Mouse (Mus musculus) spleen, adult 2 months (tissue): ENCODE results near the gene Ehbp1l1. TPM values are rescaled to one million over a fixed set of nuclear protein-coding genes. Genes with fewer than 3 reads are reported as not detected.

Source experiments
- DNase-seq, 2 experiments: peaks; one replicate each; pipeline versions ENCODE4 v3.0.0 to v3.0.0-alpha.2; 2012 to 2021; ENCODE audit warnings: low spot score in 2 of 2, low read depth in 1 of 2
- H3K27ac ChIP-seq: fragments of 200-500 bp; 2 replicates; pipeline ENCODE4 v1.5.1; 2012; ENCODE audit warnings: low read length, inconsistent platforms; ENCODE audit not compliant: insufficient read depth
- H3K27me3 ChIP-seq: fragments of 200-500 bp; 2 replicates; pipeline ENCODE4 v1.6.1; 2012; ENCODE audit warnings: mild to moderate bottlenecking, moderate library complexity, low read length, inconsistent platforms; ENCODE audit not compliant: control insufficient read depth, insufficient read depth
- H3K36me3 ChIP-seq: fragments of 200-500 bp; 2 replicates; pipeline ENCODE4 v1.6.1; 2012; ENCODE audit warnings: mild to moderate bottlenecking, low read length, inconsistent platforms; ENCODE audit not compliant: control insufficient read depth, insufficient read depth
- H3K4me1 ChIP-seq: fragments of 200-500 bp; 2 replicates; pipeline ENCODE4 v1.6.1; 2011; ENCODE audit warnings: inconsistent platforms; ENCODE audit not compliant: control insufficient read depth, insufficient read depth, insufficient read length
- H3K4me3 ChIP-seq: fragments of 200-500 bp; 2 replicates; pipeline ENCODE4 v1.5.1; 2011; ENCODE audit warnings: mild to moderate bottlenecking, inconsistent platforms; ENCODE audit not compliant: insufficient read depth, insufficient read length; ENCODE audit errors: extremely low read depth
- CTCF ChIP-seq: fragments of 200-500 bp; IDR thresholded peaks from 2 replicates; pipeline ENCODE4 v1.5.1; 2011; ENCODE audit warnings: mild to moderate bottlenecking, inconsistent platforms; ENCODE audit not compliant: insufficient read depth, insufficient read length, insufficient replicate concordance; ENCODE audit errors: extremely low read depth
- POLR2A ChIP-seq: fragments of 200-500 bp; IDR thresholded peaks from 2 replicates; pipeline ENCODE4 v1.6.1; 2011; ENCODE audit warnings: low read depth, low read length, inconsistent platforms
- WGBS: fragments of 180-500 bp; shearing (Covaris S2); methylation state at CpG from one replicate; pipeline ENCODE4 v1.1.7; 2018; 5-methylcytosine and 5-hydroxymethylcytosine counted together
- polyA plus RNA-seq: library from polyadenylated mRNA; depleted of rRNA; stranded (reverse); fragments of >200 nt; gene quantifications from 2 replicates; pipeline ENCODE4 v1.2.3, GENCODE M21; 2012

Ehbp1l1 gene
- polyA plus RNA-seq, 1 experiment, result 94.6 TPM

DNA sequence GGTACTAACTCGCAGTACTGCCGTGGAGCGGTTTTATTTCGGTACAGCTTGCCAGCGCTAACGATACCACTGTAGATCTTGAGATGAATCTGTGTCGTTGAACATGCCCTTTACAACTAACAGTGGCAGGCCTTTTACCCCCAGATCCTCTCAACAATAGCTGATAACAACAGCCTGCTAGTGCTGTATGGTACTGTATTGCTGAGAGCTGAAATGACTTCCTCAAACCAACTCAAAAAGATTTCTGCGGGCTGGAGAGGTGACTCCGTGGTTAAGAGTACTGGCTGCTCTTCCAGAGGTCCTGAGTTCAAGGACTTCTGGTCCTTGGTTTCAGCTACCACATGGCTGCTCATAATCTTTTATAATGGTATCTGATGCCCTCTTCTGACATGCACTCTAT, 8.2 kb upstream of the Ehbp1l1 start:
- no peak overlapping the region for H3K27ac ChIP-seq
- TF ChIP-seq POLR2A (no peak), CTCF (no peak)
- WGBS, result 63% methylated on average over 9 of the region's 9 CpGs
- H3K4me3 ChIP-seq, result no peak overlapping the region
- H3K4me1 ChIP-seq, result peaks cover 9% of the 10 kb centered on the region
- no peak for DNase-seq
- H3K36me3 ChIP-seq, result no peaks in the 10 kb centered on the region
- H3K27me3 ChIP-seq, result no peaks in the 10 kb centered on the region

DNA sequence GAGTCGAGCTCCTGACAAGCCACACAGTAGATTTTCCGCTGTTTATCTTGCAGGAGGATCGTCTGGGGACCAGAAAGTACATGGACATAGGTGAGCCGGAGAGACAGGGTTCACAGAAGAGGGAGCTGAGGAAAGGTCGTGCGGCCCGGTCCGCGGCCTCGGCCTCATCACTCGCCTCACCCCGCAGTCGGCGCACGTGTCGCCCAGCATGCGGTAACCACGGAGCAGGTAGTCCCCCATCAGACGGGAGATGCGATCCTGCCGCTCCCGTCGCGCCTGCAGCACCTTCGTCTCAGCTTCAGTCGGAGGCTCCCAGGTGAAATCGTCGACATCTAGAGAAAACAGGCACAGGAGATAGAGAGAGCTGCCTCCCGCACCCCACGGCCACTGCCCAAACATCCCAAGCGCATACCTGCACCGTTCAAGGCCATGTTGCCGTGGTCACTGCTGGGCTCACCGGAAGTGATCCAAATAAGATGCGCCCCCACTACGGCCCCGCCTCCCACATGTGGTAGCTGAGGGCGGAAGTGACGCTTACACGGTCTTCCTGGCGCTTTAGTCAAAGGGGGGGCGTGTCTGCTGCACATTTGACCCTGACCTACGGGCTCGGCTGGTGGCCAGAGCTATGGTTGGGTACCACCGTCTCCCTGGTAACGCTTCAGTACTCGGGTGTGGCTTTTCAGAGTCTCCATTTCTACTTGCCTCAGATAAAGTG, 5.3 kb upstream of the Ehbp1l1 start:
- peak; percentile 84 to 90 for DNase-seq
- no peak overlapping the region for H3K27ac ChIP-seq
- peak overlapping the region; percentile 72 for H3K4me3 ChIP-seq
- no peaks in the 10 kb centered on the region for H3K27me3 ChIP-seq
- 1% methylated on average over 47 of the region's 47 CpGs for WGBS
- no peaks in the 10 kb centered on the region for H3K36me3 ChIP-seq
- H3K4me1 ChIP-seq, result peaks cover 25% of the 10 kb centered on the region
- TF ChIP-seq POLR2A (no peak; the same call in 1 of the 2 replicates), CTCF (no peak)

DNA sequence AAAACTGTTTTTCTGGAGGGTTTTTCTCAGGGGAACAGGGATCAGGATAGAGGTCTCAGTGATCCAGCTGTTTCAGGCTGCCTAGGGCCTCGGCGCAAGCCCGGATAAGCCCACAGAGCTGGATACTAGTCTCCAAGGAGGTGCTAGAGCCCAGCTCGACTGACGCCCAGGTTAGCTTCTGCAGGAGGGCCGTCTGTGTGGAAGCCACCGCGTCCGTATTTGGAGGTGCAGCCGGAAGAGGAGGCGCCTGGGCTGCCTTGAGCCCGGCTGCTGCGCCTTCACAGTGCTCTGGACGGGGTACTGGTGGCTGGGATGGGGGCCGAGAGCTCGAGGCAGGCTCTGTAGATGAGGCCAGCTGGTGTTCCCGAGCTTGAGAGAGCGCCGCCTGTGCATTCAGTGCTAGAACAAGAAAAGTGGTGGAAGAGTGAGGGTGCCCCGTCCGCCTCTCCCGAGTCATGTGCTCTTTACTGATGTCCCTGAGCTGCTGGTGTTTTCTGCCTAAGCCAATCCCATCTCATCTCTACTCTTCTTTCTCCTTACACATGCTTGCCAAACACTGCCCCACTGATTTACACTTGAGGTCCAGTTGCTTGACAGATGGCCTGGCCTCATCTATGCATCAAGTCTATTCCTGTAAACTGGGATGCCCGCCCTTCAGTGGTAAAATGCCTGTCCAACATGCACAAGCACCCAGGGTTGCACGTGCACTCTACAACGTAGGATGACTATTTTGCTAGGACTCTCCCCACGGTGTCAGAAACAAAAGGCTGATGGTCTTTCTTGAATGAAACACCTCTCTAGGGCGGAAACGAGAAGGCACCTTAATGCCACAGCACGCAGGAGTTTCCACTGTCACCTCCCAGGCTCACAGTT, 4.4 kb upstream of the Ehbp1l1 start:
- TF ChIP-seq POLR2A (no peak), CTCF (no peak)
- peak overlapping the region; percentile 72; the same call in 1 of the 2 replicates for H3K4me3 ChIP-seq
- no peaks in the 10 kb centered on the region for H3K27me3 ChIP-seq
- WGBS, result 85% methylated on average over 29 of the region's 29 CpGs
- peak in 1 of 2 experiments; percentile 37 for DNase-seq
- no peak overlapping the region for H3K27ac ChIP-seq
- H3K36me3 ChIP-seq, result no peaks in the 10 kb centered on the region
- peaks cover 25% of the 10 kb centered on the region for H3K4me1 ChIP-seq

DNA sequence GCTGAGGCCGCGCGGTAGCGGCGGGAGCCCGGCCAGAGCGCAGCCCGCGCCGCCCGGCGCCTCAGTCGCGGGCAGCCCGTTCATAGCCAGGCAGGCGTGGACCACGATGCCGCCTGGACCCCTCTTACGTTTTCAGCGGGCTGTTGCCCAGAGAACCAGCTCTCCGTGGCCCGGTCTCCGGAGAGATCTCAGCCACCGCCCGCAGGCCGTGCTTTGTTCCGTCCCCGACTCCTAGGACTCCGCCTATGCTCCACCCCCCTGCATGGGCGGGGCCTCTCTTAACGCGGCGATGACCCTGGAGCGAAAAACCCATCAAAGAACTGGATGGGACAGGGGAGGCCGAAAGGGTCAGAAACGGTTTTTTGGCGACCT, 3.3 kb upstream of the Ehbp1l1 start, which contains the start of gene Fam89b:
TSS of gene Fam89b (minus strand) at position 210 of the 372 bp plus-strand sequence.
- Histone ChIP-seq H3K27ac (peak within 1 kb of the TSS; percentile 82), H3K4me1 (peaks cover 26% of the 10 kb centered on the region), H3K4me3 (peak within 1 kb of the TSS; percentile 79), H3K36me3 (no peaks in the 10 kb centered on the region), H3K27me3 (no peaks in the 10 kb centered on the region)
- under 1% methylated on average over 37 of the region's 37 CpGs for WGBS
- TF ChIP-seq POLR2A, result peak; percentile 86
- TF ChIP-seq CTCF, result no peak
- DNase-seq, result peak in 1 of 2 experiments; percentile 89

DNA sequence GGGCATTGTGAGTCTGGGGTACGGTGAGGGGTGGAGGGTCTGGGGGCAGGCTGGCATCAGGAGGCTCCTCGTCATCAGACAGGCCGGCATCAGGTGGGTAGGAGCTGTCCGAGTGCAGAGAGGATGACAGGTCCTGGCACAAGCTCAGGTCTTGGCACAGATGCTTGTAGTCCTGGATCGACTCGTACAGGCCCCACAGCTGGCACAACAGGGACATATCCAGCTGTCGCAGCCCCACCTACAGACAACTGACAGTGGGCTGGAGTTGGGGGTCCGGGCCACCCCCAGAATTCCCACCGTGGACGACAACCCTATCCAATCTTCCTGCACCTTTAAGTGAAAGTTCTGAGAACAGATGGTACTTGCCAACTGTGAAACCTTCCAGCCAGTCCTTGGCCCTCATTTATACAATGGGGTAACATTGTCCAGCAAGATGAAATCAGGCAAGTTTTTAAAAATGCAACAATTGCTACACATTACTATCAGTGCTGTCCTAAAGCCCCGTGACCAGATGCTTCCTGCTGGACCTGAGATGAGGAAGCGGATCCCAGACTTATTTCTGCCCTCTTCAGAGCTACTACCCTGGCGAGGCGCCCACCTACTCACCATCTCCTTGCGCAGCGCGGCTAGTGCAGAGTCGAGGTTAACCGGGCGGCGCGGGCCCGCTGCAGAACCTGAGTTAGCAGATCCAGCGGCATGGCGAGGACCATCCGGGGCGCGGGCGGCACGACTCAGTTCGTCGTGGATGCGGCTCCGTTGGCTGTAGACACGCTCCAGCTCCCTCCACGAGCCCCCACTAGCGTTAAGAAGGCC, 2.7 kb upstream of the Ehbp1l1 start:
- Histone ChIP-seq H3K4me1 (peaks cover 32% of the 10 kb centered on the region), H3K4me3 (peak overlapping the region; percentile 79), H3K36me3 (no peaks in the 10 kb centered on the region), H3K27me3 (no peaks in the 10 kb centered on the region), H3K27ac (peak overlapping the region; percentile 82)
- WGBS, result 12% methylated on average over 37 of the region's 37 CpGs
- no peak for DNase-seq
- TF ChIP-seq POLR2A (no peak), CTCF (no peak)

DNA sequence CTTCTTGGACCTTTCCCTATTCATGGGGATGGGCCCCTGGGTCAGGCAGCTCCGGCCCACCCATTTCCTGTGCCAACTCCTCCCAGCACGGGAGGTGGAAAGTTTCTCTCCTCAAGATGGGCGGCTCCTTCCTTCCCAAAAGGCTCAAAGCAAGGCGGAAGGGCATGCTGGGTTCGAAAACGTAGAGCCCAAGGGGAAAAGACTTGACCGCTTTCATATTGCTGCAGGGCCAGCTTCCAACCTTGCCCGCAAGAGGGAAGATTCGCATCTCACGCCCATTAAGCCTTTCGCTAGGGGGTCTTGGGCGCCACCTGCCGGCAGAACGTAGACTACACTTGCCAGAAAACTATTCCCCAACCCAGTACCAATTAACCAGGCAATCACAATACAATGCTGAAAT, 1.6 kb upstream of the Ehbp1l1 start:
- under 1% methylated on average over 14 of the region's 14 CpGs for WGBS
- no peaks in the 10 kb centered on the region for H3K36me3 ChIP-seq
- DNase-seq, result peak; percentile 56 to 87
- peak overlapping the region; percentile 53 for H3K4me3 ChIP-seq
- H3K27ac ChIP-seq, result peak overlapping the region; percentile 69
- no peaks in the 10 kb centered on the region for H3K27me3 ChIP-seq
- TF ChIP-seq POLR2A, result no peak
- TF ChIP-seq CTCF, result peak; percentile 97
- H3K4me1 ChIP-seq, result peaks cover 32% of the 10 kb centered on the region
